Mouse (Mus musculus) mouse trophoblast stem cell (cell line): Measurements from ENCODE around the gene Fam166b.

ENCODE experiments used
- in situ Hi-C, 2 experiments: fragments of 300-500 bp; cut with MseI, MboI; formaldehyde crosslinking; loops; 2 replicates in 1 of 2; 3 replicates in 1 of 2; pipeline ENCODE4 v1.15.1; 2025

Gene Fam166b

DNA sequence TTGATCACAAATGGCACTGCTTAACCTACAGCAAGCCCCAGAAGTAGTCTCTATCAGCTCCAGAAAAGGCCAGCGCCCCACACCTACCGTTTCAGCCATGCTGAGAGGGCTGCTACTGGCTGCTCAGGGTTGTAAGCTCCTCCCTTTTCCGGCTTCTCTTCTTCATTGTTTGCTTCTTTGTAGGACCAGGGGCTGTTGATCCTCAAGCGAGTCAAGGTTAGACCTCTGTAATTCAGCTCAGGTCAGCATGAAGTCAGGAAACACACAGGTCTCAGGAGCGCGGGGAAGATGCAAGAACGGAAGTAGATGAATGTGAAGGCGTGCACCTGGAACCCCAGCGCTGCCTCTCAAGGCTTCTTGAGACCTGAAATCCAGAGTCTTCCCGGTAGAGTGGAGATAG lies 24.2 kb downstream of the Fam166b start:
- in situ Hi-C loops: no loop called here

GRCm38 (mm10) chr4:43402212-43402611 lies 26.7 kb downstream of the Fam166b start:
- in situ Hi-C loops: no loop called here

- in situ Hi-C loops: no loop called here
Observed at GRCm38 (mm10) chr4:43401486-43401885, 27.4 kb downstream of the Fam166b start.

- in situ Hi-C loops: no loop called here
Observed at GRCm38 (mm10) chr4:43400976-43401375, 28.0 kb downstream of the Fam166b start.

- in situ Hi-C loops: no loop called here
Observed at GRCm38 (mm10) chr4:43399391-43400131, 29.4 kb downstream of the Fam166b start.

DNA sequence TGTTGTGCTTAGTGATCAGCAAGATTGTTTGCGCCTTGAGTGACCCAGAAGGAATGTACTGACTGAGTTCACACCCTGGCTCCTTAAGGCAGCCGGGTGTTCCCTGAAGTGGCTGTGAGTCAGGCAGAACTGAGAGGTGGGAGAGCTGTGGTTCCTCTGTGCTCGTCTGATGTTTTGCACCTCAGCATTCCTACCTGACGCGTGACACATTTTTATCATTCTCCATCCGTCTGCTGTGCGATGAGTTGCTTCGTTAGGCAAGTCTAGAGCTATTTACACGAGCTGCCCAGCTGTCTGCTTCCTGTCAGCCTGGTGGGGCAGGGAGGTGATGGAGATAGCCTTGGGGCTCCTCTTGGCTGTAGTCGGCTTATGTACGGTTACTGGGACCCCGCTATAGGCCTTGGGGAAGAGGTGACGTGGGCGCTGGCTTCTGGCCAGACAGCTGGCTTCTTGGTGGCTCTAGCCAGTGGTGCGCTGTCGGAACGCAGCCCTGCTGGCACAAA lies 30.1 kb downstream of the Fam166b start:
- in situ Hi-C loops: no loop called here

DNA sequence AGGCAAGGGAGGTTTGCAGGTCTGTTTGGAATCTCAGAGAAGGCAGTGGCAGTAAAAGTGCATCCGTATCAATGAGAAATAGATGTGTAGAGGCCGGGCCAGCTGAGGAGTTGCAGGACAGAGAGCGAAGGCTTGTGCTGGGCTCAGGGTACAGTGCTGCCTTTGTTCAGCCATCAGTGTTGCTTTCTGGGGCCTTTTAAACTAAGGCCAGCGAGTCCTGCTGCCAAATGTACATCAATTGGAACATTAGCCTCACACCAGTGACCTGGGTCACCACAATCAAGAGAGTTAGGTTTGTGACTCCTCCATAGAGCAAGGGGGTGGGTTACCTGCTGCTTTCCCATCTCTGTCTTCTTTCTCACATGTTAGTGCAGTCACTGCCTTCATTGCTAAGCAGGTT lies 30.9 kb downstream of the Fam166b start:
- in situ Hi-C loops: no loop called here

DNA sequence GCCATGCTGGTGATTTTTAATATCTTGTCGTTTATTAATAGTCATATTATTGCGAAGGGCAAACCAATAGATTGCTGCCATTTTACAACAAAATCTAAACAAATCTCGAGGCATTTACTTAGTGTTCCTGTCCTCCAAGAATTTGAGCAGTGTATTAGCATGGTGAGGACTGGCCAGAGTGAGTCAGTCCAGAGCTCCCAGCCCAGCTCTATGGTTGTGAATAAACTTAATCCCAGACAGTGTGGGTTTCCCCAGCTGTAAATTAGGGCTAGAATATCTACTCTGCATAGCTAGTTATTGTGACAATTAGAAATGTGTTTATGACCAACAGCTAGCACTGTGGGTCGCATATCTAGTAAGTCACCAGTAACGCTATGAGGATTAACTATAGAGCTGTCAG lies 32.6 kb downstream of the Fam166b start:
- in situ Hi-C loops: no loop called here

DNA sequence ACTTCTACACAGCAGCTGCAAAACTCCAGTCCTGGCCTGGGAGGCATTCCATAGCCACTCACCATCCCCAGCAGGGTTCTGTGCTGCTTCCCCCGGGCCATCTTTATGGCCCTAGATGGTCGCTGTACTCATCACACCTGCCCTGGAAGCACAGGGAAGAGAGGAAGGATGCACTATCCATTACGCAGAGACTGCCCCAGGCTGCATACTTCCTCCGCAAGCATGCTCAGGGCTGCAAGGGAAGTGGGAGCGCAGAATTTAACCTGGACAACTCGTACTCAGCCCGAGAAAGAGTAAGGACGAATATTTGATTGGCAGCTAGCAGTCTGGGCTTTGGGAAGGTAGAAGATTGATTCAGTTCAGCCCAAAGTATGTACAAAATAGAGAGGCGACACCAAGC lies 33.1 kb downstream of the Fam166b start:
- in situ Hi-C loops: no loop called here

DNA sequence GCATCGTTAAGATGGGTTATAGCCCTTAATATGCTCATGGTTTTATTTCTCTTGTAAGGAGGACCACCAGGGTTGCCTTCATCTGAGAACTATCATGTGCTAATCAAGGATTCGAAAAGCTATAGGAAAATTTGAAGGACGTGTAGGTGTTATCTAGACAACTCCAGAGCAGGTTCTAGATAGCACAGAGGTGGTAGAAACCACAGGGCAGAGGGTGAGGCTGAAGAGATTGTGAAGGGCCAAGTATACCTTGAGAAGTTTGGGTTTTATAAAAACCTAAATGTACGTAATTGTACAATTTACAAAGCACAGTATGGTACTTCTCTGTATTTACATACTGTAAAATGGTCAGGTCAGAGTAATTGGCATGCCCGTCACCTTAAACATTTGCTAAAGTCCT lies 33.8 kb downstream of the Fam166b start:
- in situ Hi-C loops: no loop called here

DNA sequence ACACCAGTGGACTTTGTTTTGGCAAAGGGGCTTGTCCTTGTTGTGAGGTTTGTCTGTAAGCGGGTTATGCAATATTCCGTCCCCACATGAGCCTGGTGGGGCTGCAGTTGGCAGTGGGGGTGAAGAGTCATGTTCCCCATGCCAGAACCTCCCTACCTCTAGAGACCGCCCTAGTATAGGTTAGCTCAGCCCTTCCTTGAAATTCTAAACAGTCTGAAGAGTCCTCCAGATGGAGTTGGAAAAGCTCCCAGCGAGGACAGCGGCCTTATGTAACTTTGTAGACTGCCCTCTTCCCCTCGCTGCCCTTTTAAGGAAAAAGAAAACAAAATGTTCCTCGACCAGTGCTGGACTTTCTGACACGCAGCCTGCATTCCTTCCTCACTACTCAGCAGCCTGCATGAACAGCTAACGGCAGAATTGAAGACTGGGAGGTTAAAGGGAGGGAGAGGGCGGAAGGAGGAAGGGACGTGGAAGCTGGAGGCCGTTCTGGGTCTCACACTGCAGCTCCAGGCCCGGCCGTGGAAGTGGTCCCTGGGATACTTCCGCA lies 34.5 kb downstream of the Fam166b start:
- in situ Hi-C loops: no loop called here

- in situ Hi-C loops: no loop called here
Observed at GRCm38 (mm10) chr4:43391521-43392050, 37.3 kb downstream of the Fam166b start.

DNA sequence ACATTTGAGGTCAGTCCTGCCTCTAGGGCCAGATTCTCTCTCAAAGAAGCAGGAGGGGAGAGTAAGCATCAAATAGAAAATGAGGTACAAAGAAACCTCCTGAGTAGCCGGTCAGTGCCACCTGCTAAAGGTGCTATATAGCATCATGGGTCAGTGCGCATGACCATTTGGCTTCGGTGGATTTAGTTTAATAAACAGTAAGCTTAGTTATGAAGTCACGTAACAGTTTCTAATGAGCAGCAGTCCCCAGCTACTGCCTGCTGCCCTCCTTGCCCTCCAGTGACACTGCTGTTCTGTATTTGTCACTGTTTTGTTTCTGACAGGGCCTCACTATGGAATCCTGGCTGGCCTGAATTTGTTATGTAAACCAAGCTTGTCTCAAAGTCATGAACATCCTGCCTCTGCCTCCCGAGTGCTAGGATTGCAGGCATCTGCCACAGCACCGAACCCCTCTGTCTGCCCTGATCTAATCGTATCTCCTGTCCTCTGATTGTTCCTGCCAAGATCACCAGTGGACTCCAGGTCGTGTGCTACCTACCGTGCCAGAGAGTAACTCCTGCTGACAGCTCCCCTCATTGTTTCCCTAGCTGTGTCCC lies 39.0 kb downstream of the Fam166b start:
- in situ Hi-C loops: no loop called here

DNA sequence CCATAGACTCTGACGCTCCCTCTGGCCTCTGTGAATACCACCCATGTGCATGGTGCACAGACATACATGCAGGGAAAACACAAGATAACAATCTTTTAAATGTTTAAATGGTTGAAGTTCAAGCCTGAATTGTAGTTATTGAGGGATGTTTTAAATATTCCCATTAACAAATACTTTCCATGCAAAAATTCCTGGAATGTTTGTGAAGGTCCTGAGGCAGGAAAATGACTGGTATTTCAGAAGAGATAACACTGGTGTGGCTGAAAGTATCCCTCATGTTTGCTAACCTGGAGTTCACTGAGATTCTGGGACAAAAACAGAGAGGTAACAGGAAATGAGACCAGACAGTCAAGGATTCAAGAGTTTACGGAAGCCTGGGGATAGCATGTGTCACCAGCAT lies 39.5 kb downstream of the Fam166b start:
- in situ Hi-C loops: no loop called here

DNA sequence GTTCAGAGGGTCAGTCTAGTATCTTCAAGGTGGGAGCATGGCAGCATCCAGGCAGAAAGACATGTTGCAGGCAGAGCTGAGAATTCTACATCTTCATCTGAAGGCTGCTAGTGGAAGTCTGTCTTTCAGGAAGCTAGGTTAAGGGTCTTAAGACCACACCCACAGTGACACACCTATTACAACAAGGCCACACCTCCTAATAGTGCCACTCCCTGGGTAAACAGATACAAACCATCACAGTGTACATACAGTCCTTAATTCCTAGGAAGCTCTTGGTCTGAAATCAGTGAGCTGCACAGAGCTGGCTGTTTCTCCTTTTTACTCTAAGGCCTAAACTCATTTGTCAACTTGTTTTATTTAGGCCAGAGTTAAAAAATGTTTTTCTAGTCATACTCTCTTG lies 42.0 kb downstream of the Fam166b start:
- in situ Hi-C loops: no loop called here

DNA sequence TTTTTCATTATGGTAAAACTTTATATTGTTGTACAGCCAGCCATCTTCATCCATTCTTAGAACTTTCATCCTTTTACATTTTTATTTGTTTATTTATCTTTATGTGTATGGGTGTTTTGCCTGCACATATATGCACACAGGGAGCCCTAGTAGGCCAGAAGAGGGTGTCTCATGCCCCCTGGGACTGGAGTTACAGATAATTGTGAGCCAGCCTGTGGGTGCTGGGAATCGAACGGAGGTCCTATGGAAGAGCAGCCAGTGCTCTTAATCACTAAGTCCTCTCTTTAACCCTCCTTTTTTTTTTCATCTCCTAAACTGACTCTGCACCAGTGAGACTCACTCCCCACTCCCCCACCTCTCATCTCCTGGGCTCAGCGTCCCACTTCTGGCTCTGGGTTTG lies 44.4 kb downstream of the Fam166b start:
- in situ Hi-C loops: no loop called here

DNA sequence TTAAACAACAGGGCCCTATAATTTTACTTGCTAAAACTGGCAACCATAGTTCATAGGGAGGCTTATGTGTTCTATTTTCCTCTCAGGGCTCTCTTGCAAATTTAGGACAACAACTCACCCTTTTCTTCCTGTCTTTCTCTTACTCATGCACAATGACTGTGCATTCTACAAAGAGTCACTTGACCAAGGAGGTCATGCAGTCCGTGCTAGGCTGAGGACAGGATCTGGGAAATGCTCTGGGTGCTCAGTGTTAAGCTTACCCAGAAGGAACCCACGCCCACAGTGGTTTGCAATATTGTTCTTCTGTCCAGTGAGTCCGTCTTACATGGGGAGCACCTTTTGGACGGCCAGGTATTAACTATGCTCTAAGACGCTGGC lies 44.9 kb downstream of the Fam166b start:
- in situ Hi-C loops: no loop called here

DNA sequence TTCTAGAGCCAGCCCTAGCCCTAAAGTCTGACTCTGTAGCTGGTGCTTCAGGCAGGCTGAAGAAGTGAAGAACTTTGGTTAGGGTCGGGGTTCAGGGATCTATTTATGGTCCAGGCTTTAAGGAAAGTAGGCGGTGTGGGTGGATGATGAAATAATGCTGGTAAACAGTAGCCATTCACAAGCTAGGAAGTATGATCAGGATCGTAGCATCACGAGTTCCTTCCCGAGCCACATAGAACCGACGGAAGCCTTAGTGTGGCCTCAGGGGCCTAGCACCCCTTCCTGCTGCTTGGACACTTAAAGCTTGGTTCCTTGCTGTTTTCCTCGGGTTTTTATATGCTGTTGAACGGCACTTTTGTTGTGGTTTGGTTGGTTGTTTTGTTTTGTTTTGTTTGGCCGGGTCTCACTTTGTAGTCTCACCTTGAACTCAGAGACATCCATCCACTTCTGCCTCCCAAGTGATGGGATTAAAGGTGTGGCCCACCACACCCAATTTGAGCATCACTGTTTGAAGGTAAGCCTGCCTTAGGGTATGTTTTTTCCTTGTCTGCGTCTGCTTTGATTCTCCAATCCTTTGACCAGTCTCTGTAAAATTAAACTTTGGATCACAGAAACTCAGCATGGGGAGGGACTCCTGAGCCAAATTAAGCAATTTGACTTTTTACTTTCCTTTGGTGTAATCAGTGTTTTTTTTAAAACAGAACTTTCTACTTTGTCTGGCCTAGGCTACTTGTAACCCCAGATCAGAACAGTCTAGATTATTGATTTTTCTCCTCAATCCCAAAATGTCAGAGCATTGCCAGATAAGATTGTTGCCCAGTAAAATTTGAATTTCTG lies 45.5 kb downstream of the Fam166b start:
- in situ Hi-C loops: no loop called here

DNA sequence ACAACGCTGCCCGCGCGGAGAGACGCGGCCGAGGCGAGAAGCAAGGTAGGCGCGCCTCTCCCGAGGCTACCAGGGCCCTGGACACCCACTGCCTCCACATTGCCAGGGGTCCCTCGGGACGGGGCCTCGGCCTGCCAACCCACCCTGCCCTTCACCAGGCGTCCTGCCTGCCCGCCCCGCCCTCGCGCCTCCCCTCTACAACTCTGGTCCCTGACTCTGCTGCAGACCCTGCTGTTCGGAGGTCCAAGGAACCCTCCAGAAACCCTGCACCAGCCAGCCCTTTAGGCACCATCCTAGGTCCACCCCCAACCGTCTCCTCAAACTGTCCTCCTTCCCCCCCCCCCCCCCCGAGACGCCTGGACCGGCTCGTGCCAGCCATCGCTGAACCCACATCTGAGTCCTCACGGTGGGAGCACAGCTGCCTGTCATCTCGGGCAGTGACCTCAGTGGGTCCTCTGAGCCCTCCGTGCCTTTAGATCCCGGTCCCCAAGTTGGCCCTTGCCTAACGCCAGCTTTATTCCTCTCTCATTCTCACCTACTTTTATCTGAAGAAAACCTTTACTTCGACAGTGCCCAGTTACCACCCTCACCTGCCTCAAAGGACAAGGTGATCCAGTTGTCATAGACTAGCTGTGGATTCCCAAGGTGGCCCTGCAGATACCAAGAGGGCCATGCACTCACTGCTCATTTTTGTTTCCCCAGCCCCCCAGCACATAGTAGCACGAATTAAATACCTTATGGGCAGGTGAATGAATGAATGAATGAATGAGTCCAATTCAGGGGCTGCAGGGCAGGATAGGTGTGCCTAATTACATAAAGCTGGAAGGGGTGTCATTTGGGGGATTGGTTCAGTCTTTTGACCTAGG lies 46.5 kb downstream of the Fam166b start:
- in situ Hi-C loops: no loop called here

DNA sequence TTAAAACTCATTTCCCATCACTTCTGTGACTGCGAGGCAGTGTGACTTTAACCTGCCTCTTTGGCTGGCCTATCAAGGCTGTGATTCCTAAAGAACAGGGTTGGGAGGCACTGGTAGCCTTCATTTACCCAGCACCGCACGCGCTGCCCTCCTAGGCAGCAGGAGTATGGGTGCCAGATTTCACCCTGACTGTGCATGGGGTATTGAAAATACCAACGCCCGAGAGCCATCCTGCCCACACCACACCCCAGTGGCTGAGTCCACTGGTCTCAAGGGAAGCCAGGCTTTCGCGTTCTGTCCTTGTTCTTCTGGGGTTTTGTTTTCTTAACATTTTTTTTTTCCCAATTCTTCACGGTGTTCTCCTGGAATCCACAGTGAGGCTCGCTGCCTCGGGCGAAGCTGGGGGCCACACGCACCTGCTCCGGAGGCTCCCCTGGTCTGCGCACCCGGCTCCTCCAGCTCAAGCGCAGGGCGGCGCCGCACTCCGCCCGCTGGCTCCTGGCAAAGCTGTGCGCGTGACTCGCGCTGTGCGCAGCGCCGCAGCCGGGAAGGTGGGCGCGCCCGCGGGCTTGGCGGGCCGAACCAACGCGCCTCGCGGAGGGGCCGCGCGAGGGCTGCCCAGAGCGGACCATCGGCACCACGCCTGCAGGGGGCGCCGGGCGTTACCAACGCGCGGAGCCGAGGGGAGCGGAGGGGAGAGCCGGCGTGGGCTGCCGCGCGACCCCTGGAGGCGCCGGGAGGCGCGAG lies 47.4 kb downstream of the Fam166b start, which contains the start of gene Rusc2:
Gene Rusc2, plus strand, starts transcription at position 572 of the 747 bp plus-strand sequence.
- in situ Hi-C loops: no loop called here
